8 mouse cellular contexts compared by ENCODE assay signal in the genomic region with DNA sequence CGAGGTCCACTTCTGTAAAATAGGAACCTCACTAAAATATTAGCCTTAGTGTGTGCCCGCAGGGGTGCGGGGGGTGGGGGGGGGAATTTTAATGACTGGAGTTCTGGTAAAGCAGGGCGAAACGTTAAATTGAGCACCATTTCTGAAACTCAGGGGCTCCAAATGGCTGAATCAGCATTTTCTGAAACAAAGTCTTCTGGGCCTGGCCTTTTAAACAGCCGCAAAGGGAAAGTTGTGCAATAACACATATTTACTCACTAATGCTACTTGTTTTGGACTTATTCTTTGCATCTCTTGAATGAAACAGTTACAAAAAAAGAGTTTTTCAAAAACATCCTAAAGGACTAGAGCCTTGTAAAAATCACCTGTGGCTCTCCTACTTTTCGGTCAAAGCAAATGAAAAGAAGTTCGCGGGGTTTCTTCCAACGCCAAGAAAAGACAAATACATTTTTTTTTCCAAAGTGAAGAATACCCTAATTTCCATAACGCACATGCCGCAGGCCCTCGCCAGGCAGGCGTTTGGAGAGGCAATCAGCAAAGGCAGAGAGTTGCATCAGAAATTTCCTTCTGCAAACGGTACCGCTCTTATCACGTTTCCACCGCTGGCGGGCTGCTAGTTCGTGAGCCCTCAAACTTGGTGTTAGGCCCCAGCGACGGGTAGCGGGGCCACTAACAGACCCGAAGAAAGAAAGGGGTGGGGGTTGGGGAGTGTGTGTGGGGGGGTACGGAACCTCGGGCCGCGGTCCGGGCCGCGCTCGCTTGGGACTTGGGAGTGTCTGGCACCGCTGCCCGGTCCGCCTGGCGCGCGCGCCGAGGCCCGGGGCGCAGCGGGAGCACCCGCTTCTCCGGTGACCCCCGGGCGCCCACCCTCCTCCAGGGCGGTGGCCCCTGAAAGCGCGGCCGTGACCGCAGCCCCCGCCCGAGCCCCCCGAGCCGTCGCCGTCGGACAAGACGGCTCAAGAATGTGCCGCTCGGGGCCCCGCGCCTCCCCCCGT. TPM values are rescaled to one million over a fixed set of nuclear protein-coding genes. Genes with fewer than 3 reads are reported as not detected.
A peak's percentile ranks its signal among the peaks of the same experiment; 100 is the strongest.
DNase-seq lines count a peak whose midpoint lies in the region; ATAC-seq and TF ChIP-seq lines count a peak whose summit lies in the region.

No protein-coding gene starts in this region.

- no peak for TF ChIP-seq CTCF in lung, embryonic 14.5 days (IDR thresholded peaks at IDR 0.05; ENCODE audit: low read depth)

- H3K4me3 ChIP-seq in erythroblast, embryonic 14.5 days (replicated peaks): peak overlapping the region; percentile 71
- peak overlapping the region; percentile 62 for H3K4me3 ChIP-seq in embryonic facial prominence, embryonic 14.5 days (ENCODE audit: low read depth, low read length)
- H3K4me3 ChIP-seq in hindbrain, embryonic 14.5 days (replicated peaks; ENCODE audit: low read length): peak overlapping the region; percentile 45
- H3K4me3 ChIP-seq in lung, embryonic 14.5 days (ENCODE audit: low read depth, low read length): peak overlapping the region; percentile 66
- peak overlapping the region; percentile 58 for H3K4me3 ChIP-seq in stomach, embryonic 14.5 days (ENCODE audit: low read depth, low read length)

- H3K9me3 ChIP-seq in erythroblast, embryonic 14.5 days (ENCODE audit: control insufficient read depth, low read length): peaks cover 2% of the 10 kb centered on the region; the same call in 1 of the 2 replicates
- no peaks in the 10 kb centered on the region for H3K9me3 ChIP-seq in embryonic facial prominence, embryonic 14.5 days (ENCODE audit: control insufficient read depth, low read length)
- H3K9me3 ChIP-seq in hindbrain, embryonic 14.5 days (ENCODE audit: control insufficient read depth, low read length): 0 out of 2 replicates have a peak, but pooled peaks cover 3% of the 10 kb centered on the region
- no peaks in the 10 kb centered on the region for H3K9me3 ChIP-seq in lung, embryonic 14.5 days (ENCODE audit: low read depth, low read length)
- no peaks in the 10 kb centered on the region for H3K9me3 ChIP-seq in stomach, embryonic 14.5 days (ENCODE audit: control insufficient read depth, low read depth, low read length)

- 3% methylated on average over 31 of the region's 65 CpGs for WGBS in embryonic facial prominence, embryonic 14.5 days
- 2% methylated on average over 31 of the region's 65 CpGs for WGBS in hindbrain, embryonic 14.5 days
- 3% methylated on average over 61 of the region's 65 CpGs for WGBS in lung, embryonic 14.5 days
- 3% methylated on average over 60 of the region's 65 CpGs for WGBS in stomach, embryonic 14.5 days

- H3K4me1 ChIP-seq in erythroblast, embryonic 14.5 days (ENCODE audit: control insufficient read depth): peaks cover 26% of the 10 kb centered on the region
- H3K4me1 ChIP-seq in embryonic facial prominence, embryonic 14.5 days (ENCODE audit: control insufficient read depth, insufficient read depth, low read length): no peaks in the 10 kb centered on the region; the same call in 1 of the 2 replicates
- H3K4me1 ChIP-seq in hindbrain, embryonic 14.5 days (replicated peaks; ENCODE audit: control insufficient read depth, insufficient read depth, low read length): 0 out of 2 replicates have a peak, but pooled peaks cover 10% of the 10 kb centered on the region
- 0 out of 2 replicates have a peak, but pooled peaks cover 3% of the 10 kb centered on the region for H3K4me1 ChIP-seq in lung, embryonic 14.5 days (ENCODE audit: insufficient read depth)
- H3K4me1 ChIP-seq in stomach, embryonic 14.5 days (ENCODE audit: control insufficient read depth, insufficient read depth, low read length): 0 out of 2 replicates have a peak, but pooled peaks cover 6% of the 10 kb centered on the region

- no peak for ATAC-seq in erythroblast, adult 5-6 weeks (replicated peaks; ENCODE audit: low FRiP score, poor library complexity, severe bottlenecking)
- no peak for ATAC-seq in embryonic facial prominence, embryonic 14.5 days (ENCODE audit: low read depth)
- ATAC-seq in hindbrain, embryonic 14.5 days (ENCODE audit: low FRiP score): peak; percentile 15; the same call in 1 of the 2 replicates
- peak; percentile 1; the same call in 1 of the 2 replicates for ATAC-seq in lung, embryonic 14.5 days (ENCODE audit: insufficient read depth)
- no peak for ATAC-seq in stomach, embryonic 14.5 days (ENCODE audit: insufficient number of reproducible peaks, insufficient read depth, low FRiP score, low read depth)

- no peaks in the 10 kb centered on the region for H3K36me3 ChIP-seq in erythroblast, embryonic 14.5 days (ENCODE audit: control insufficient read depth)
- H3K36me3 ChIP-seq in embryonic facial prominence, embryonic 14.5 days (ENCODE audit: control insufficient read depth, insufficient read depth, low read length): peaks cover 9% of the 10 kb centered on the region; the same call in 1 of the 2 replicates
- H3K36me3 ChIP-seq in hindbrain, embryonic 14.5 days (replicated peaks; ENCODE audit: control insufficient read depth, insufficient read depth): no peaks in the 10 kb centered on the region
- H3K36me3 ChIP-seq in lung, embryonic 14.5 days (ENCODE audit: insufficient read depth): peaks cover 12% of the 10 kb centered on the region
- no peaks in the 10 kb centered on the region for H3K36me3 ChIP-seq in stomach, embryonic 14.5 days (ENCODE audit: control insufficient read depth, insufficient read depth, low read length)

- peaks cover 84% of the 10 kb centered on the region for H3K27me3 ChIP-seq in erythroblast, embryonic 14.5 days (ENCODE audit: control insufficient read depth)
- H3K27me3 ChIP-seq in embryonic facial prominence, embryonic 14.5 days (replicated peaks; ENCODE audit: control insufficient read depth, insufficient read depth, low read length): peaks cover 85% of the 10 kb centered on the region
- H3K27me3 ChIP-seq in hindbrain, embryonic 14.5 days (ENCODE audit: control insufficient read depth, insufficient read depth, low read length): peaks cover 91% of the 10 kb centered on the region
- H3K27me3 ChIP-seq in lung, embryonic 14.5 days (ENCODE audit: insufficient read depth, low read length): peaks cover 76% of the 10 kb centered on the region
- peaks cover 45% of the 10 kb centered on the region for H3K27me3 ChIP-seq in stomach, embryonic 14.5 days (ENCODE audit: control insufficient read depth, insufficient read depth, low read length)

- peak overlapping the region; percentile 95 for H3K27ac ChIP-seq in embryonic facial prominence, embryonic 14.5 days (replicated peaks; ENCODE audit: low read depth, low read length)
- H3K27ac ChIP-seq in hindbrain, embryonic 14.5 days: peak overlapping the region; percentile 66
- peak overlapping the region; percentile 94 for H3K27ac ChIP-seq in lung, embryonic 14.5 days (ENCODE audit: low read depth)
- peak overlapping the region; percentile 87 for H3K27ac ChIP-seq in stomach, embryonic 14.5 days (ENCODE audit: low read length)

- DNase-seq in embryonic facial prominence, embryonic 14.5 days (ENCODE audit: low spot score): no peak
- DNase-seq in hindbrain, embryonic 14.5 days (ENCODE audit: low spot score): no peak
- DNase-seq in lung, embryonic 14.5 days: peak; percentile 71
- no peak for DNase-seq in cerebellum, postnatal 14 days
- no peak for DNase-seq in spleen, adult 18-20 months

- peak overlapping the region; percentile 95 for H3K9ac ChIP-seq in embryonic facial prominence, embryonic 14.5 days (ENCODE audit: low read depth, low read length)
- peak overlapping the region; percentile 67 for H3K9ac ChIP-seq in hindbrain, embryonic 14.5 days
- peak overlapping the region; percentile 98 for H3K9ac ChIP-seq in lung, embryonic 14.5 days
- H3K9ac ChIP-seq in stomach, embryonic 14.5 days (replicated peaks; ENCODE audit: low read depth, low read length): peak overlapping the region; percentile 90

- peak overlapping the region; percentile 67 for H3K4me2 ChIP-seq in embryonic facial prominence, embryonic 14.5 days (ENCODE audit: low read depth, low read length)
- peak overlapping the region; percentile 53 for H3K4me2 ChIP-seq in hindbrain, embryonic 14.5 days (replicated peaks)
- peak overlapping the region; percentile 61 for H3K4me2 ChIP-seq in lung, embryonic 14.5 days
- H3K4me2 ChIP-seq in stomach, embryonic 14.5 days (replicated peaks; ENCODE audit: low read depth, low read length): peak overlapping the region; percentile 46

RNA-seq across cellular contexts. Expression of a gene that starts 2.3 kb away (rescaled TPM):
- 0.31 and 1.0 TPM in 2 replicates for polyA plus RNA-seq in erythroblast, embryonic 14.5 days (2012)
- 1.0 and 2.1 TPM in 2 replicates for total RNA-seq in erythroblast, adult 5-6 weeks (2015; ENCODE audit: low replicate concordance)
- total RNA-seq in erythroblast, adult 5-6 weeks (2017; ENCODE audit: low replicate concordance): 1.8 and 4.3 TPM in 2 replicates
- 250 and 271 TPM in 2 replicates for polyA plus RNA-seq in embryonic facial prominence, embryonic 14.5 days (2014; fragmentation: Nextera tagmentation; extraction: Ambion mirVana)
- polyA plus RNA-seq in hindbrain, embryonic 14.5 days (2014; fragmentation: Nextera tagmentation; extraction: Ambion mirVana): 38.5 and 49.5 TPM in 2 replicates
- 299 and 313 TPM in 2 replicates for polyA plus RNA-seq in lung, embryonic 14.5 days (2014; fragmentation: Nextera tagmentation; extraction: Ambion mirVana)
- 340 and 380 TPM in 2 replicates for polyA plus RNA-seq in stomach, embryonic 14.5 days (2014; fragmentation: Nextera tagmentation; extraction: Ambion mirVana)

Comparison
In these comparisons a context has a peak if more than half of its experiments do, and no peak if none do; other contexts are left out.
1. ATAC-seq: peak in hindbrain, embryonic 14.5 days (single experiment) and lung, embryonic 14.5 days (single experiment); none in erythroblast, adult 5-6 weeks (single experiment), embryonic facial prominence, embryonic 14.5 days (single experiment) and stomach, embryonic 14.5 days (single experiment).
2. RNA of a gene that starts 2.3 kb away (polyA plus RNA-seq): 340 to 380 TPM in stomach, embryonic 14.5 days, 299 to 313 TPM in lung, embryonic 14.5 days, 250 to 271 TPM in embryonic facial prominence, embryonic 14.5 days and 38.5 to 49.5 TPM in hindbrain, embryonic 14.5 days; 0.31 to 1.0 TPM in erythroblast, embryonic 14.5 days; every median in the first group is over 10 times any median in the second.
3. Peak in every context shown above with its lines, with median percentiles within 50 percentile points of each other: H3K4me3 ChIP-seq, H3K27ac ChIP-seq, H3K4me2 ChIP-seq and H3K9ac ChIP-seq.